Mouse (Mus musculus) liver, embryonic 11.5 days (tissue): ENCODE results near the gene Plekhm3. TPM values are rescaled to one million over a fixed set of nuclear protein-coding genes. Genes with fewer than 3 reads are reported as not detected.
A peak's percentile ranks its signal among the peaks of the same experiment; 100 is the strongest.

ENCODE experiments used
- ATAC-seq: fragments of 200-750 bp; cut with Nextera tagmentation; replicated peaks from 2 replicates; pipeline ENCODE4 v1.8.0; 2017; ENCODE audit warnings: moderate number of reproducible peaks, mild to moderate bottlenecking, moderate TSS enrichment, moderate library complexity; ENCODE audit not compliant: low FRiP score
- DNase-seq: peaks from one replicate; pipeline ENCODE4 v3.0.0-alpha.2; 2017; ENCODE audit warnings: low spot score
- H3K27ac ChIP-seq: fragments of 300-500 bp; sonication (generic); 2 replicates; pipeline ENCODE4 v1.5.1; 2014; ENCODE audit warnings: mild to moderate bottlenecking, low read depth, low read length, control low read depth
- H3K27me3 ChIP-seq: fragments of 300-500 bp; sonication (generic); replicated peaks from 2 replicates; pipeline ENCODE4 v1.6.1; 2014; ENCODE audit warnings: low read length, mixed read lengths; ENCODE audit not compliant: control insufficient read depth, insufficient read depth
- H3K36me3 ChIP-seq: fragments of 300-500 bp; sonication (generic); 2 replicates; pipeline ENCODE4 v1.6.1; 2014; ENCODE audit warnings: mild to moderate bottlenecking, low read length, moderate library complexity, mixed read lengths; ENCODE audit not compliant: control insufficient read depth, insufficient read depth
- H3K4me1 ChIP-seq: fragments of 300-500 bp; sonication (generic); replicated peaks from 2 replicates; pipeline ENCODE4 v1.6.1; 2014; ENCODE audit warnings: low read length, mixed read lengths; ENCODE audit not compliant: control insufficient read depth, insufficient read depth
- H3K4me2 ChIP-seq: fragments of 300-500 bp; sonication (generic); 2 replicates; pipeline ENCODE4 v1.6.1; 2014; ENCODE audit warnings: mild to moderate bottlenecking, control low read depth, moderate library complexity
- H3K4me3 ChIP-seq: fragments of 300-500 bp; sonication (generic); 2 replicates; pipeline ENCODE4 v1.5.1; 2014; ENCODE audit warnings: low read depth, low read length, control low read depth
- H3K9ac ChIP-seq: fragments of 300-500 bp; sonication (generic); 2 replicates; pipeline ENCODE4 v1.6.1; 2014; ENCODE audit warnings: low read depth, low read length, control low read depth
- H3K9me3 ChIP-seq: fragments of 300-500 bp; sonication (generic); 2 replicates; pipeline ENCODE4 v1.6.1; 2016; ENCODE audit warnings: low read length, inconsistent platforms, mixed read lengths; ENCODE audit not compliant: control insufficient read depth
- WGBS: fragments of 180-500 bp; shearing (Covaris S2); extraction: QIAGEN DNeasy Blood & Tissue Kit; methylation state at CpG from one replicate; pipeline ENCODE4 v1.1.7; 2014; 5-methylcytosine and 5-hydroxymethylcytosine counted together
- polyA plus RNA-seq: library from polyadenylated mRNA; unstranded; fragments of >200 nt; fragmentation: Nextera tagmentation; extraction: Ambion mirVana; gene quantifications from 2 replicates; pipeline ENCODE4 v1.2.1, GENCODE M21; 2014

Gene Plekhm3
- 3.8 and 5.6 TPM in 2 replicates for polyA plus RNA-seq

- no peaks in the 10 kb centered on the region for H3K9me3 ChIP-seq
- no peaks in the 10 kb centered on the region for H3K36me3 ChIP-seq
- WGBS: under 1% methylated on average over 42 of the region's 43 CpGs
- H3K4me2 ChIP-seq: peak within 1 kb of the TSS; percentile 70
- H3K4me3 ChIP-seq: peak within 1 kb of the TSS; percentile 86
- DNase-seq (peak; percentile 84), ATAC-seq (peak; percentile 94)
- H3K27me3 ChIP-seq: no peaks in the 10 kb centered on the region
- peak within 1 kb of the TSS; percentile 38 for H3K27ac ChIP-seq
- H3K9ac ChIP-seq: peak within 1 kb of the TSS; percentile 79
- no peaks in the 10 kb centered on the region for H3K4me1 ChIP-seq
Observed at GRCm38 (mm10) chr1:64956479-64956961, at the start of gene Plekhm3. Gene Plekhm3 (minus strand): TSS chr1:64956824.

DNA sequence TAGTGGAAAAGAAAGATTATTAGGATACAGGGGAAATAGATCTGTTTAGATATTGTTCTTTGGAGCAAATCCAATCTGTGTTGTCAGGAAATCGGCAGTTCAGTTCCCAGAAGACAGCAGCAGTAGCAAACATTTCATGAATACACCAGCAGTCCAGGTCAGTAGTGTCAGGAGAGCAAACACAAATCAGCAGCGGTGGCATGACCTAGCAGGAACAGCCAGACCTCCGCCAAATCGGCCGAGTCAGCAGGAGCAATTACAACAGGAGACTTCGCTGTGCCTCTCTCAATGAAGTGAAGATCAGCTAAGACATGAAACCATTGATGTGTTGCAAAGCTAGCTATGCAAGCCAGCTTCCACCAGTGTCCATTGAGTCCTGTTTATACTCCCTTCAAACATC, 49.0 kb upstream of the Plekhm3 start:
- DNase-seq: no peak
- no peaks in the 10 kb centered on the region for H3K27me3 ChIP-seq
- no peak overlapping the region for H3K9ac ChIP-seq
- no peak overlapping the region for H3K4me2 ChIP-seq
- no peaks in the 10 kb centered on the region for H3K9me3 ChIP-seq
- 87% methylated on average over 6 of the region's 6 CpGs for WGBS
- H3K27ac ChIP-seq: no peak overlapping the region
- no peak overlapping the region for H3K4me3 ChIP-seq
- no peak for ATAC-seq
- no peaks in the 10 kb centered on the region for H3K36me3 ChIP-seq
- H3K4me1 ChIP-seq: no peaks in the 10 kb centered on the region

- H3K4me1 ChIP-seq: no peaks in the 10 kb centered on the region
- no peak overlapping the region for H3K9ac ChIP-seq
- ATAC-seq (no peak), DNase-seq (no peak)
- no peak overlapping the region for H3K4me3 ChIP-seq
- 47% methylated on average over 4 of the region's 4 CpGs for WGBS
- no peaks in the 10 kb centered on the region for H3K36me3 ChIP-seq
- H3K27ac ChIP-seq: no peak overlapping the region
- H3K9me3 ChIP-seq: no peaks in the 10 kb centered on the region
- H3K4me2 ChIP-seq: no peak overlapping the region
- no peaks in the 10 kb centered on the region for H3K27me3 ChIP-seq
Observed at GRCm38 (mm10) chr1:65004526-65004925, 47.9 kb upstream of the Plekhm3 start.

GRCm38 (mm10) chr1:64993206-64993605, 36.6 kb upstream of the Plekhm3 start:
- Histone ChIP-seq H3K36me3 (no peaks in the 10 kb centered on the region), H3K9me3 (no peaks in the 10 kb centered on the region), H3K9ac (no peak overlapping the region), H3K27ac (no peak overlapping the region), H3K27me3 (no peaks in the 10 kb centered on the region), H3K4me3 (no peak overlapping the region), H3K4me1 (no peaks in the 10 kb centered on the region), H3K4me2 (no peak overlapping the region)
- WGBS: 69% methylated on average over 4 of the region's 4 CpGs
- ATAC-seq (no peak), DNase-seq (no peak)

- ATAC-seq (no peak), DNase-seq (no peak)
- Histone ChIP-seq H3K4me1 (no peaks in the 10 kb centered on the region), H3K27ac (no peak overlapping the region), H3K9ac (no peak overlapping the region), H3K27me3 (no peaks in the 10 kb centered on the region), H3K4me2 (no peak overlapping the region), H3K4me3 (no peak overlapping the region), H3K9me3 (no peaks in the 10 kb centered on the region), H3K36me3 (no peaks in the 10 kb centered on the region)
Observed at GRCm38 (mm10) chr1:64988176-64988575, 31.6 kb upstream of the Plekhm3 start.

DNA sequence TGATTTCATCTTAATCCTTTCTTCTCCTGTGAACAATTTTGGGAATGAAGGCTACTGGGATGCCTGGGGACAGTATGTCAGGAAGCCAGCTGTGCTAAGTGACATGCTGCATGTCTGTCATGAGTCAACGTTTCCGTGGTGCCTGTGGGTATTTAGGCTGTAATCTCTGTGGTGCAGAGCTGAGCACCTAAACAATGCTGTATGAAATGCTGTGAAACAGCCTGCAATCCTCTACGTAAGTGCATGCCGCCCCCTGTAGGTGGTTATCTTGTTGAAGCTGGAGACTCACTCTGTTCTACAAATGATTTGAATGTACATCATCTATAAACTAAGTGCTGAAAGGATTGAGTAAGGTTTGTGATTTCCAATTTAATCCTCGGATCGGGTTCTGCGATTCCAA, 29.5 kb upstream of the Plekhm3 start:
- DNase-seq (no peak), ATAC-seq (no peak; the same call in 1 of the 2 replicates)
- Histone ChIP-seq H3K9me3 (no peaks in the 10 kb centered on the region), H3K27ac (no peak overlapping the region), H3K4me3 (no peak overlapping the region), H3K4me1 (no peaks in the 10 kb centered on the region), H3K4me2 (no peak overlapping the region), H3K27me3 (no peaks in the 10 kb centered on the region), H3K36me3 (no peaks in the 10 kb centered on the region), H3K9ac (no peak overlapping the region)
- 41% methylated on average over 7 of the region's 7 CpGs for WGBS

- Histone ChIP-seq H3K4me1 (no peaks in the 10 kb centered on the region), H3K36me3 (no peaks in the 10 kb centered on the region), H3K4me3 (no peak overlapping the region), H3K27me3 (no peaks in the 10 kb centered on the region), H3K9me3 (no peaks in the 10 kb centered on the region), H3K27ac (no peak overlapping the region), H3K4me2 (no peak overlapping the region), H3K9ac (no peak overlapping the region)
- no peak for DNase-seq
- 43% methylated on average over 3 of the region's 3 CpGs for WGBS
- ATAC-seq: no peak
Observed at GRCm38 (mm10) chr1:64983247-64983646, 26.6 kb upstream of the Plekhm3 start.

DNA sequence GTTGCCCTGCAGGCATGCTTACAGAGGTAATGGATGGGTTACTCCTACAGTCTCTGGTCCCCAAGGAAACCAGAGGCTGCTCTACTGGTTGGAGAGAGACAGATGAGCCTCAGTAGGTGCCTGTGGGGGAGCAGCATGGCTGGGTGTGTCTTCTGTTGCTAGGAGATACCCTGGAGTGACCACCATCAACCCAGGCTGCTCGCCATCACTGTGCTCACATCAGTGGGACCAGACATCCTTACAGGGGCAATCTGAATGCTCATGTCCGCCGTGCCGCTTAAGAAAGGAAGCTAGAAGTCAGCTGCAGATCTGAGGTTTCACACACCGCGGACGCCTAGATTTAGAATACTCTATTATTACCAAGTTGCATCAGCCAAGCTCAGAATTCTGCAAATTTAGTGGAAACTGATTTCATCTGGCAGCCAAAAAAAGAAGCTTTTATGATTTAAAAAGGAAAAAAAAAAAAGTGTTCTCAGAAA, 21.7 kb upstream of the Plekhm3 start:
- ATAC-seq: no peak
- Histone ChIP-seq H3K9ac (no peak overlapping the region), H3K27me3 (no peaks in the 10 kb centered on the region), H3K4me2 (no peak overlapping the region), H3K4me1 (no peaks in the 10 kb centered on the region), H3K9me3 (no peaks in the 10 kb centered on the region), H3K27ac (no peak overlapping the region), H3K36me3 (no peaks in the 10 kb centered on the region), H3K4me3 (no peak overlapping the region)
- 70% methylated on average over 7 of the region's 7 CpGs for WGBS
- no peak for DNase-seq

GRCm38 (mm10) chr1:64975346-64975745, 18.7 kb upstream of the Plekhm3 start:
- no peak overlapping the region for H3K9ac ChIP-seq
- ATAC-seq: no peak
- WGBS: 61% methylated on average over 7 of the region's 7 CpGs
- no peaks in the 10 kb centered on the region for H3K4me1 ChIP-seq
- no peaks in the 10 kb centered on the region for H3K27me3 ChIP-seq
- no peak overlapping the region for H3K4me2 ChIP-seq
- no peaks in the 10 kb centered on the region for H3K36me3 ChIP-seq
- H3K27ac ChIP-seq: no peak overlapping the region
- no peak overlapping the region for H3K4me3 ChIP-seq
- H3K9me3 ChIP-seq: no peaks in the 10 kb centered on the region
- DNase-seq: no peak
